Mouse (Mus musculus) spleen, adult 2 months (tissue): ENCODE measurements around the gene Kif5c. TPM values are rescaled to one million over a fixed set of nuclear protein-coding genes. Genes with fewer than 3 reads are reported as not detected.

Experiments used
- DNase-seq, 2 experiments: peaks; one replicate each; pipeline versions ENCODE4 v3.0.0 to v3.0.0-alpha.2; 2012 to 2021; ENCODE audit warnings: low spot score in 2 of 2, low read depth in 1 of 2
- H3K27ac ChIP-seq: fragments of 200-500 bp; 2 replicates; pipeline ENCODE4 v1.5.1; 2012; ENCODE audit warnings: low read length, inconsistent platforms; ENCODE audit not compliant: insufficient read depth
- H3K27me3 ChIP-seq: fragments of 200-500 bp; 2 replicates; pipeline ENCODE4 v1.6.1; 2012; ENCODE audit warnings: mild to moderate bottlenecking, moderate library complexity, low read length, inconsistent platforms; ENCODE audit not compliant: control insufficient read depth, insufficient read depth
- H3K36me3 ChIP-seq: fragments of 200-500 bp; 2 replicates; pipeline ENCODE4 v1.6.1; 2012; ENCODE audit warnings: mild to moderate bottlenecking, low read length, inconsistent platforms; ENCODE audit not compliant: control insufficient read depth, insufficient read depth
- H3K4me1 ChIP-seq: fragments of 200-500 bp; 2 replicates; pipeline ENCODE4 v1.6.1; 2011; ENCODE audit warnings: inconsistent platforms; ENCODE audit not compliant: control insufficient read depth, insufficient read depth, insufficient read length
- H3K4me3 ChIP-seq: fragments of 200-500 bp; 2 replicates; pipeline ENCODE4 v1.5.1; 2011; ENCODE audit warnings: mild to moderate bottlenecking, inconsistent platforms; ENCODE audit not compliant: insufficient read depth, insufficient read length; ENCODE audit errors: extremely low read depth
- CTCF ChIP-seq: fragments of 200-500 bp; IDR thresholded peaks from 2 replicates; pipeline ENCODE4 v1.5.1; 2011; ENCODE audit warnings: mild to moderate bottlenecking, inconsistent platforms; ENCODE audit not compliant: insufficient read depth, insufficient read length, insufficient replicate concordance; ENCODE audit errors: extremely low read depth
- POLR2A ChIP-seq: fragments of 200-500 bp; IDR thresholded peaks from 2 replicates; pipeline ENCODE4 v1.6.1; 2011; ENCODE audit warnings: low read depth, low read length, inconsistent platforms
- WGBS: fragments of 180-500 bp; shearing (Covaris S2); methylation state at CpG from one replicate; pipeline ENCODE4 v1.1.7; 2018; 5-methylcytosine and 5-hydroxymethylcytosine counted together
- polyA plus RNA-seq: library from polyadenylated mRNA; depleted of rRNA; stranded (reverse); fragments of >200 nt; gene quantifications from 2 replicates; pipeline ENCODE4 v1.2.3, GENCODE M21; 2012

Kif5c gene
- polyA plus RNA-seq, 1 experiment: 0.21 TPM

DNA sequence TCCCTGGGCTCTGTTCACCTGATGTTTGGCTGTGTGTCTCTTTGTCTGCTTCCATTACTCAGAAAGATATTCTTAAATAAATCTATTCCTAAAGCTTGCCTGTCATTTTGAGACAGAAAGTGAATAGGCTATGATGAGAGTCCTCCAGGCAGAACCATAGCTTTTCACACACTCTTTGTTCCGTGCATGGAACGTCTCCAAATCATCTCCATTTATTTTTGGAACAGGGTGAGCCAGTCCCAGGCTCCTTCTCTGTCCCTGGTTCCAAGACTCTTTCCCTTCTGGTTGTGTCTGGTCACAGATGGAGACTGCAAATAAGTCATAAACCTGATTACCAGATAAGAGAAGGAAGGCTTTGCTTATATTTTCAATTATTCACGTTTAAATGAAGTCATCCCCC, 22.8 kb upstream of the Kif5c start:
- no peak for TF ChIP-seq POLR2A
- TF ChIP-seq CTCF: no peak
- Histone ChIP-seq H3K36me3 (no peaks in the 10 kb centered on the region), H3K4me1 (no peaks in the 10 kb centered on the region), H3K27ac (no peak overlapping the region), H3K27me3 (no peaks in the 10 kb centered on the region), H3K4me3 (no peak overlapping the region)
- no peak for DNase-seq
- 74% methylated on average over 3 of the region's 3 CpGs for WGBS

DNA sequence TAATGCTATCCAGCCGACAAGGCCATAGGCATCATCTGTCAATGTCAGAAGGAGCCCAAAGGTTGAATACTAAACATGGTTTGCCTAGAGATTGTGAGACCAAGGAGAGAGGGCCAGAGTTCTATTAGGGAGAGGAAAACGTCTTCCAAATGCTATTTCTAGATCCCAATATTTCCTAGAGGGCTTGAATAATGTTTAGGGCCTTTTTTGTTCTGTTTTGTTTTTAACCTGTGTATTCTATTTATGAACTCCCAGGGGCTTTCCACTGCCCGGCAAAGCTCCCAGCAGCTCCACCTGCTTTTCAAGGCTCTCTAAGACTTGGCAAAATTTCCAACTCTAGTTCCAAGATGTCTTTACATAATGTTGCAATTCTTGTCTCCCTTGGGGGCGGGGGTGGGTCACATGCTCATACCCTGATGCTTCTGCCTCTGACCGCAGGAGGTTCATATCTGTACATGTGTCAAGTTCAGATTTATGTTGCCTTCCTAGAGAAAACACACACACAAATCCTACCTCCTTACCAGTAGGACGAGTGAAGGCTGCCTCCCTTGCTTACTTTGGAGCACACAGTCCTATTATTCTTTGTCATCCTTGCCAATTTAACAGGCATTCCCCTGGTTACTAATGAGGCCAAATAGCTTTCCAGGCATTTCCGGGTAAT, 18.9 kb upstream of the Kif5c start:
- 78% methylated on average over 7 of the region's 7 CpGs for WGBS
- Histone ChIP-seq H3K27ac (no peak overlapping the region), H3K4me1 (no peaks in the 10 kb centered on the region), H3K27me3 (no peaks in the 10 kb centered on the region), H3K4me3 (no peak overlapping the region), H3K36me3 (no peaks in the 10 kb centered on the region)
- TF ChIP-seq POLR2A: no peak
- no peak for TF ChIP-seq CTCF
- DNase-seq: no peak

- Histone ChIP-seq H3K36me3 (no peaks in the 10 kb centered on the region), H3K4me1 (no peaks in the 10 kb centered on the region), H3K27me3 (no peaks in the 10 kb centered on the region), H3K4me3 (no peak overlapping the region), H3K27ac (no peak overlapping the region)
- WGBS: 93% methylated on average over 4 of the region's 4 CpGs
- TF ChIP-seq POLR2A: no peak
- TF ChIP-seq CTCF: no peak
- DNase-seq: no peak
Observed at GRCm38 (mm10) chr2:49602791-49603349, 16.2 kb upstream of the Kif5c start.

GRCm38 (mm10) chr2:49609611-49610010, 9.5 kb upstream of the Kif5c start:
- Histone ChIP-seq H3K27me3 (no peaks in the 10 kb centered on the region), H3K4me1 (no peaks in the 10 kb centered on the region), H3K4me3 (no peak overlapping the region), H3K36me3 (no peaks in the 10 kb centered on the region), H3K27ac (no peak overlapping the region)
- 57% methylated on average over 5 of the region's 5 CpGs for WGBS
- no peak for DNase-seq
- TF ChIP-seq POLR2A (no peak), CTCF (no peak)

DNA sequence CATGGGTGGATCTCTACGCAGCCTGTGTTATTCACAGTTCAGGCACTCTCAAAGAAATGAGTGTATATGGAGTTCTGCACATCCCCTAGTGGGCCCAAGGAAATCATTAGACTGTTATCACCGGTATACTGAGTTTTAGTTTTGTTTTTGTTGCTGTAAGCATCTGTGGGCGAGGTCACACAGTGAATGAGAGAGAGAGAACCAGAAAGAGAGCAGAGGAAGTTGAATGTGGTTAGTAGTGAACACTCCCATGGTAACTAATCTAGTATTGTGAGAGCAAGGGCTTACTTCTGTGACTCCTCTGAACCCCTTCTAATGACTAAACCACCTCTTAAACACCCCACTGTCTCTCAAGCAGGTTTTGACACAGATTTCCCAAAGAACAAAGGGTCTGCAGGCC, 2.3 kb upstream of the Kif5c start:
- WGBS: 48% methylated on average over 3 of the region's 3 CpGs
- Histone ChIP-seq H3K4me1 (peaks cover 7% of the 10 kb centered on the region), H3K27me3 (peaks cover 15% of the 10 kb centered on the region), H3K27ac (no peak overlapping the region), H3K4me3 (no peak overlapping the region), H3K36me3 (no peaks in the 10 kb centered on the region)
- no peak for DNase-seq
- no peak for TF ChIP-seq POLR2A
- no peak for TF ChIP-seq CTCF

- no peak for TF ChIP-seq CTCF
- TF ChIP-seq POLR2A: no peak
- H3K36me3 ChIP-seq: no peaks in the 10 kb centered on the region
- WGBS: 7% methylated on average over 33 of the region's 33 CpGs
- H3K27me3 ChIP-seq: peaks cover 15% of the 10 kb centered on the region
- no peak for DNase-seq
- H3K4me3 ChIP-seq: peak overlapping the region; percentile 54; the same call in 1 of the 2 replicates
- peaks cover 7% of the 10 kb centered on the region for H3K4me1 ChIP-seq
- H3K27ac ChIP-seq: no peak overlapping the region
Observed at GRCm38 (mm10) chr2:49619719-49620522, 823 bp downstream of the Kif5c start.

- no peak overlapping the region for H3K4me3 ChIP-seq
- TF ChIP-seq POLR2A (no peak), CTCF (no peak)
- WGBS: 37% methylated on average over 14 of the region's 14 CpGs
Observed at GRCm38 (mm10) chr2:49620626-49621117, 1.6 kb downstream of the Kif5c start.

More at GRCm38 (mm10) chr2:49620626-49621117, 1.6 kb downstream of the Kif5c start:
- no peak for DNase-seq
- Histone ChIP-seq H3K27ac (no peak overlapping the region), H3K36me3 (no peaks in the 10 kb centered on the region), H3K4me1 (peaks cover 7% of the 10 kb centered on the region), H3K27me3 (peaks cover 15% of the 10 kb centered on the region)
